Mouse (Mus musculus) adrenal gland, adult 8-10 months (tissue): ENCODE data around the gene Il2ra. TPM values are rescaled to one million over a fixed set of nuclear protein-coding genes. Genes with fewer than 3 reads are reported as not detected.
"Not testable (repeated sequence)": the region's sequence is repeated elsewhere in the genome, so short reads cannot be mapped to it uniquely, and the experiment has no call there.

Source experiments
- DNase-seq: peaks from one replicate; pipeline ENCODE4 v3.0.0; 2022
- total RNA-seq, 4 experiments: library from RNA; stranded (reverse); gene quantifications; 2 replicates each; pipeline ENCODE4 v1.2.4; 2022

The Il2ra gene
- under 1 TPM; 0.12 to 0.46 (median 0.19) TPM for total RNA-seq

- no peak for DNase-seq
Observed at GRCm38 (mm10) chr2:11642451-11642941, at the start of gene Il2ra. Il2ra (plus strand) TSS chr2:11642807.

- DNase-seq = no peak
Observed at GRCm38 (mm10) chr2:11596690-11597089, 45.9 kb upstream of the Il2ra start.

- no peak for DNase-seq
Observed at GRCm38 (mm10) chr2:11597906-11598305, 44.7 kb upstream of the Il2ra start.

GRCm38 (mm10) chr2:11601795-11602194, 40.8 kb upstream of the Il2ra start:
- no peak for DNase-seq

GRCm38 (mm10) chr2:11602506-11603489, 39.8 kb upstream of the Il2ra start:
- DNase-seq = peak; percentile 92

- DNase-seq = no peak
Observed at GRCm38 (mm10) chr2:11604053-11604452, 38.6 kb upstream of the Il2ra start, which contains the start of gene Rbm17. Rbm17 (minus strand) TSS chr2:11604153.

- DNase-seq = no peak
Observed at GRCm38 (mm10) chr2:11604911-11605310, 37.7 kb upstream of the Il2ra start.

- not testable (repeated sequence) for DNase-seq
Observed at GRCm38 (mm10) chr2:11606718-11607117, 35.9 kb upstream of the Il2ra start.

- not testable (repeated sequence) for DNase-seq
Observed at GRCm38 (mm10) chr2:11612939-11613338, 29.7 kb upstream of the Il2ra start.

GRCm38 (mm10) chr2:11616846-11617245, 25.8 kb upstream of the Il2ra start:
- no peak for DNase-seq

GRCm38 (mm10) chr2:11619598-11619997, 23.0 kb upstream of the Il2ra start:
- no peak for DNase-seq

- no peak for DNase-seq
Observed at GRCm38 (mm10) chr2:11623173-11623572, 19.4 kb upstream of the Il2ra start.

- DNase-seq = no peak
Observed at GRCm38 (mm10) chr2:11623726-11624125, 18.9 kb upstream of the Il2ra start.

GRCm38 (mm10) chr2:11625890-11626289, 16.7 kb upstream of the Il2ra start, which contains the start of gene Gm17490:
Gm17490 (minus strand) TSS chr2:11626264.
- DNase-seq = no peak

GRCm38 (mm10) chr2:11635035-11635434, 7.6 kb upstream of the Il2ra start:
- DNase-seq = no peak

- no peak for DNase-seq
Observed at GRCm38 (mm10) chr2:11635471-11636137, 7.0 kb upstream of the Il2ra start.

GRCm38 (mm10) chr2:11636138-11636480, 6.5 kb upstream of the Il2ra start:
- DNase-seq = no peak

GRCm38 (mm10) chr2:11637115-11637514, 5.5 kb upstream of the Il2ra start:
- no peak for DNase-seq

- no peak for DNase-seq
Observed at GRCm38 (mm10) chr2:11644057-11644456, 1.4 kb downstream of the Il2ra start.

GRCm38 (mm10) chr2:11645297-11645696, 2.7 kb downstream of the Il2ra start:
- no peak for DNase-seq

GRCm38 (mm10) chr2:11651476-11651875, 8.9 kb downstream of the Il2ra start:
- DNase-seq = no peak

- no peak for DNase-seq
Observed at GRCm38 (mm10) chr2:11652196-11652595, 9.6 kb downstream of the Il2ra start.

GRCm38 (mm10) chr2:11652780-11653179, 10.2 kb downstream of the Il2ra start:
- no peak for DNase-seq
